Mouse (Mus musculus): ENCODE results near the gene Pck1.

- no peak for TF ChIP-seq POLR2A (IDR thresholded peaks at IDR 0.05; ENCODE audit: extremely low read depth, insufficient read depth, low read length)
- TF ChIP-seq CTCF (IDR thresholded peaks at IDR 0.05; ENCODE audit: extremely low read depth, insufficient read depth, low read length): no peak
Measured at GRCm38 (mm10) chr2:173138323-173139239, 14.3 kb upstream of the Pck1 start.

Measured in cortical plate, adult 2 months (tissue).